Mouse (Mus musculus) cerebellum, postnatal 36 days (tissue): Measurements from ENCODE around the gene Tmod4.

ENCODE experiments used
- DNase-seq, 2 experiments: peaks; one replicate each; pipeline ENCODE4 v3.0.0; 2021 to 2022; ENCODE audit warnings: mixed read lengths in 2 of 2

Gene Tmod4

GRCm38 (mm10) chr3:95174011-95174592 lies 49.8 kb downstream of the Tmod4 start:
- DNase-seq: peak; percentile 89 to 90

- no peak for DNase-seq
Observed at GRCm38 (mm10) chr3:95176500-95176899, 52.2 kb downstream of the Tmod4 start.

- DNase-seq: no peak
Observed at GRCm38 (mm10) chr3:95177583-95177982, 53.3 kb downstream of the Tmod4 start.
